Mouse (Mus musculus) CH12.LX (cell line): ENCODE results near the gene Cst13.

Source experiments
- CTCF ChIP-seq, 2 experiments: IDR thresholded peaks in 1 of 2; conservative IDR thresholded peaks in 1 of 2; 2 replicates each; pipeline ENCODE4 v1.5.1; 2011 to 2012; ENCODE audit warnings: low read depth in 2 of 2, low read length in 2 of 2, improper control_type of control experiment in 1 of 2, inconsistent platforms in 1 of 2, mild to moderate bottlenecking in 1 of 2, moderate library complexity in 1 of 2
- EP300 ChIP-seq: IDR thresholded peaks from 2 replicates; pipeline ENCODE4 v1.6.1; 2011; ENCODE audit warnings: low read length, improper control_type of control experiment
- PAX5 ChIP-seq: IDR thresholded peaks from 2 replicates; pipeline ENCODE4 v1.6.1; 2012; ENCODE audit warnings: low read length, inconsistent platforms, mixed read lengths
- POLR2A ChIP-seq: IDR thresholded peaks from 2 replicates; pipeline ENCODE4 v1.6.1; 2011; ENCODE audit warnings: low read depth, mild to moderate bottlenecking, improper control_type of control experiment, low read length
- RAD21 ChIP-seq: IDR thresholded peaks from 2 replicates; pipeline ENCODE4 v1.6.1; 2011; ENCODE audit warnings: low read depth, mild to moderate bottlenecking, low read length, improper control_type of control experiment, moderate library complexity
- RCOR1 ChIP-seq: conservative IDR thresholded peaks from 2 replicates; pipeline ENCODE4 v1.6.1; 2012; ENCODE audit warnings: low read depth, mild to moderate bottlenecking, inconsistent platforms, low read length, improper control_type of control experiment

- TF ChIP-seq CTCF (conservative IDR thresholded peaks at IDR 0.05 in 1 of 2, IDR thresholded peaks at IDR 0.05 in 1 of 2; ENCODE audit: low read depth in 2 of 2, low read length in 2 of 2) (no peak), POLR2A (no peak), RCOR1 (no peak), PAX5 (no peak), RAD21 (no peak), EP300 (no peak)
Observed at GRCm38 (mm10) chr2:148864966-148865365, 45.1 kb downstream of the Cst13 start, which contains the start of gene 9230104L09Rik.
